Mouse (Mus musculus): ENCODE measurements at regions not wholly inside any gene's neighbourhood (a gene's known extent, or its start where the extent isn't known, plus 50 kb on each side); places are given as distances from the start of the nearest gene placed in this dataset.

DNA sequence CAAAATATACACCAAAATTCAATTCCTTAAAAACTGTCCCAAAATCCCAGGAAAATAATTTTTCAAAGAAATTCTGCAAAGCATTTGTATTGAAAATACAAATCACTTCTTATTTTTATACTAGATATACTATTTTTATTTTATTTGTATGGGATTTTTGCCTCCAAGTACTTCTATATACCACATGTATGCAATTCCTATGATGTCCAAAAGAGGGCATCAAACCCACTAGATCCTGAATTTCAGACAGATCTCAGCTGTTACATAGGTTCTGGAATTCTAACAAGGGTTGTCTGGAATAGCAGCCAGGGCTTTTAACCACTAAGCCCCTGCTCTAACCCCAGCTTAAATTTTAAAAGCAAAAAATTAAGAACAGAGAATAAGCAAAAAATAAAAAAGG lies 185.2 kb upstream of the Dgkb start:
- no peak for DNase-seq (ENCODE audit: low spot score in 2 of 2)

DNA sequence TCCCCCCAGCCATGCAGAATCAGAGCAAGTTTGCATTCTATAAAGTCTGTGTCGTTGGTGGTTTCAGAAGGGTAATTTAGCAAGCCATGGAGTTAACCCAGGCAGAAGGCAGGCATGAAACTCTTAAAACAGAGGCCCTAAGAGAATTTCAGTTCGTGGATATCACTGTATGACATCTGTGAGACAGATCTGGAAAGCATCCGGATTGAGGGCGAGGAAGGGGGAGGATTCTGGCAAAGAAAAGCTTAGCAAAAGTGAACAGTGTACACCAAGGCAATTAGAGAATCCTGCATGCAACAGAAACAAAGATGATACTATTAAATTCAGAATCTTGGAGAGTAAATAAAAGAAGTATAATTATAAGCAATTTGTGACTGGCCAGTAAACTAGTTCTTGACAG lies 184.2 kb upstream of the Dgkb start:
- DNase-seq (ENCODE audit: low spot score in 2 of 2): peak in 1 of 2 experiments; percentile 10

DNA sequence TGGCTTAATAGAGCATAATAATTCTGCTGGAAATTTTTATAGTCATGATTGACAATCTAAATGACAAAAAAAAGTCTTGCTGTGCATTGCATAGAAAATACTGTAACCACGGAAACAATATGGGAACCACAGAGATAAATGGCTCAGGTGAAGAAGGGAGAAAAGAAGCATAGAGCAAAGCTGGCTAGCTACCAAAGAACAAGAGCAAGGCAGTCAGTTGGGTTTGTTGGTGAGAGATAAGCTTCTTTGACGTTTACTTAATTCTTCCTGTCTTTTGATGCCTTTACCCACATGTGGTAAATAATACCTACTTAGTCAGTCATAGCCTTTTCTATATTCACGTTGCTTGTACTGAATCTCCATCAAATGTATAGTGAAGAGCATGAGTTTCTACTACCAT lies 171.3 kb upstream of the Dgkb start:
- no peak for DNase-seq (ENCODE audit: low spot score in 2 of 2)

DNA sequence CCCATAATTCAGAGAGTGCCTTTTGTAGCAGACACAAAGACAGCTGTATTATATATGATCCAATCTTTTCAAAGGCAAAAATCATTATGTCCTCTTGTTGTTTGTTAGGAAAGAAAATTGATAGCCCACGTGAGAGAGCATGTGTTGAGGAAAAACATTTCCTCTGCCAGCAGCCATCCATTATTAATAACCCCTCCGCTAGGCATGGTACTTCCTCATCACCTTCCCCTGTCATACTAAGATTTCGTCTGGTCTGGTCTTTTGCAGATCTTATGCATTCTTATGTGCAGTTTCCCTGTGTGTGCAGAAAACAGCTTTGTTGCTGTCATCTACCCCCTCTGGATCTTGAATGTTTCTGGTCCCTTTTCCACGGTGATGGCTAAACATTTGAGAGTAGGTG lies 164.2 kb upstream of the Dgkb start:
- DNase-seq (ENCODE audit: low spot score in 2 of 2): no peak

DNA sequence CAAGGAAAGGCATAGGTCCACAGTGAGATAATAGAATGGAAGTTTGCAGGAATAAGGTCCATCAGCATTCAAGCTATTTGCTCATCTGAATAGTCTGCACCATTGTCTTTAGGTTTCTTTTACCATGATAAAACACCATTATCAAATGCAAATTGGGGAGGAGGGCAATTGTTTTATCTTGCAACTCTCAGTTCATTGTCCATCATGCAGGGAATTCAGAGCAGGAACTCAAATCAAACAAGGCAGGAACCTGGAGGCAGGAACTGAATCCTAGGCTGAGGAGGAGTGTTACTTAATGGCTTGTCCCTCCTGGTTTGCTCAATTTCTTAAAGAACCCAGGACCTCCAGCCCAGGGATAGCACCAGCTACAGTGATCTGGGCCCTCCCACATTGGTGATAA lies 163.3 kb upstream of the Dgkb start:
- DNase-seq (ENCODE audit: low spot score in 2 of 2): no peak

DNA sequence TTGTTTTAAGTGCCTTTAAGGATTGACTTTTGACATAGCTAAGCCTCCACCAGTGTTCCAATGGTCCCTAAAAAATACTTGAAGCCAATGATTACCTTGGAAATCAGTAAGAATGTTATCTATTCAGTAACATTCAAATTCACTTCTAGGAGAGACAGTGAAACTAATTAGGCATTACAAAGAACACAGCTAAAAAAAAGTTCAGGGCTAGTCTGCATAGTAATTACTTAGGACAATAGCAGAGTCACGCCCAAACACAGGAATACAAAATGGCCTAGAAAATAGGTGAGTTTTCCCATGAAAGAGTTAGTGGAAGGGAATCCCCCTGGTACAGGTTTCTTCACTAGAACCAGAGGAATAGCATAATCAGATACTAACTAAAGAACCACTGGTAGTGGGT lies 157.5 kb upstream of the Dgkb start:
- no peak for DNase-seq (ENCODE audit: low spot score in 2 of 2)

DNA sequence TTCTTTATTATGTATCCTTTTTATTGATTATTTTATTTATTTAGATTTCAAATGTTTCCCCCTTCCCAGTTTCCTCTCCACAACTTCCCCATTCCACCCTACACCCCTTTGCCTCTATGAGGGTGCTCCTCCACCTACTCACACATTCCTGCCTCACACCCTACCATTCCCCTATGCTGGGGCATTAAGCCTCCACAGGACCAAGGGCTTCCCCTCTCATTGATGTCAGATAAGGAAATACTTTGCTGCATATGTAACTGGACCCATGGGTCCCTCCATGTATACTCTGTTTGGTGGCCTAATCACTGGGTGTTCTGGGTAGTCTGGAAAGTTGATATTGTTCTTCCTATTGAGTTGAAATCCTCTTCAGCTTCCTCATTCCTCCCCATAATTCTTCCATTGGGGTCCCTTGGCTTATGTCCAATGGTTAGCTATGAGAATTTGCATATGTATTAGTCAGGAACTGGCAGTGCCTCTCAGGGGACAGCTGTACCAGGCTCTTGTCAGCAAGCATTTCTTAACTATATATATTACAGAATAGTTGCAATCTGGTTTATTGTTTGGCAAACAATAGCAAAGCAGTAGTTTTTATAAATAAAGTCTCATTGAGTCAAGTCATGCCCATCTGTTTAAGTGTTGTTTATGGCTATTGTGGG lies 134.9 kb upstream of the Dgkb start:
- DNase-seq (ENCODE audit: low spot score in 2 of 2): no peak

DNA sequence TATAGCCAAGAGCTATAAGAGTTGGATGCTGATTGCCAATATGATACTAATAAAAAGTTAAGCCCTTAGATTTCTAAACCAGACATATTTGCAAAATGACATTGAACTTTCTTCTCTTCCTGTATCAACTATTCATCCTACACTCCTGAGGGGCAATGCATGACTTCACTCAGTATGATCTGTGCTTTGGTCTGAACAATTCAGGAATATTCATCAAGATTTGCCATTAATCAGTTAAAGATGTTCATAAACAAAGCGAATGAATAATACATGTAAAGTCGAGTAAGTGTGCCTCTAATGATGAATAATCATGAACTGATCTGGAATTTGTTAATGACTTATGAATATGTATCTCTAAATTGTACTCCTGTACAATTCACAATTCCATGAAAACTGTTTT lies 124.9 kb upstream of the Dgkb start:
- DNase-seq (ENCODE audit: low spot score in 2 of 2): no peak

Data from right cerebral cortex, adult 2 months (tissue).